Mouse (Mus musculus): ENCODE data around the gene Ang.

Gene Ang

GRCm38 (mm10) chr14:51090921-51091900, at the start of gene Ang, which contains the start of gene Rnase4:
Gene Ang, plus strand, starts transcription at chr14:51091150.
Gene Rnase4, plus strand, starts transcription at chr14:51091077.
- DNase-seq (ENCODE audit: inconsistent ontology term): peak; percentile 76

- no peak for DNase-seq (ENCODE audit: inconsistent ontology term)
Measured at GRCm38 (mm10) chr14:51041769-51042168, 49.2 kb upstream of the Ang start, which contains the start of gene Rnase9. Gene Rnase9, minus strand, starts transcription at chr14:51041869.

GRCm38 (mm10) chr14:51047846-51048245, 43.1 kb upstream of the Ang start:
- DNase-seq (ENCODE audit: inconsistent ontology term): no peak

- no peak for DNase-seq (ENCODE audit: inconsistent ontology term)
Measured at GRCm38 (mm10) chr14:51050063-51050462, 40.9 kb upstream of the Ang start, which contains the start of gene Rnase11. Gene Rnase11, minus strand, starts transcription at chr14:51050163.

- DNase-seq (ENCODE audit: inconsistent ontology term): no peak
Measured at GRCm38 (mm10) chr14:51051941-51052340, 39.0 kb upstream of the Ang start.

GRCm38 (mm10) chr14:51053176-51053575, 37.8 kb upstream of the Ang start:
- no peak for DNase-seq (ENCODE audit: inconsistent ontology term)

GRCm38 (mm10) chr14:51054243-51055237, 36.4 kb upstream of the Ang start:
- DNase-seq (ENCODE audit: inconsistent ontology term): peak; percentile 19

- DNase-seq (ENCODE audit: inconsistent ontology term): no peak
Measured at GRCm38 (mm10) chr14:51057401-51057831, 33.5 kb upstream of the Ang start, which contains the start of gene Rnase12. Gene Rnase12, minus strand, starts transcription at chr14:51057661.

GRCm38 (mm10) chr14:51060761-51061160, 30.2 kb upstream of the Ang start:
- DNase-seq (ENCODE audit: inconsistent ontology term): no peak

GRCm38 (mm10) chr14:51068956-51069355, 22.0 kb upstream of the Ang start:
- DNase-seq (ENCODE audit: inconsistent ontology term): no peak

GRCm38 (mm10) chr14:51069617-51070016, 21.3 kb upstream of the Ang start:
- DNase-seq (ENCODE audit: inconsistent ontology term): peak; percentile 6

GRCm38 (mm10) chr14:51074335-51074734, 16.6 kb upstream of the Ang start, which contains the start of gene Olfr750:
Gene Olfr750, minus strand, starts transcription at chr14:51074435.
- no peak for DNase-seq (ENCODE audit: inconsistent ontology term)

GRCm38 (mm10) chr14:51079180-51079579, 11.8 kb upstream of the Ang start:
- DNase-seq (ENCODE audit: inconsistent ontology term): no peak

- no peak for DNase-seq (ENCODE audit: inconsistent ontology term)
Measured at GRCm38 (mm10) chr14:51081035-51081434, 9.9 kb upstream of the Ang start.

- peak; percentile 70 for DNase-seq (ENCODE audit: inconsistent ontology term)
Measured at GRCm38 (mm10) chr14:51082599-51083581, 8.1 kb upstream of the Ang start.

GRCm38 (mm10) chr14:51083805-51084204, 7.1 kb upstream of the Ang start:
- no peak for DNase-seq (ENCODE audit: inconsistent ontology term)

- DNase-seq (ENCODE audit: inconsistent ontology term): no peak
Measured at GRCm38 (mm10) chr14:51085086-51085485, 5.9 kb upstream of the Ang start.

- DNase-seq (ENCODE audit: inconsistent ontology term): no peak
Measured at GRCm38 (mm10) chr14:51085911-51086310, 5.0 kb upstream of the Ang start.

GRCm38 (mm10) chr14:51087762-51088161, 3.2 kb upstream of the Ang start:
- no peak for DNase-seq (ENCODE audit: inconsistent ontology term)
